Mouse (Mus musculus) lung, embryonic 14.5 days (tissue): Measurements from ENCODE around the gene Tcl1b2. TPM values are rescaled to one million over a fixed set of nuclear protein-coding genes. Genes with fewer than 3 reads are reported as not detected.
A peak's percentile ranks its signal among the peaks of the same experiment; 100 is the strongest.
"Not testable (repeated sequence)": the region's sequence is repeated elsewhere in the genome, so short reads cannot be mapped to it uniquely, and the experiment has no call there.

Source experiments
- ATAC-seq: fragments of 200-750 bp; cut with Nextera tagmentation; 2 replicates; pipeline ENCODE4 v1.8.0; 2017; ENCODE audit warnings: mild to moderate bottlenecking, moderate TSS enrichment, moderate library complexity; ENCODE audit not compliant: insufficient read depth
- DNase-seq: peaks from one replicate; pipeline ENCODE4 v3.0.0-alpha.2; 2015
- H3K27ac ChIP-seq: fragments of 300-500 bp; sonication (generic); 2 replicates; pipeline ENCODE4 v1.5.1; 2014; ENCODE audit warnings: low read depth, mild to moderate bottlenecking, moderate library complexity
- H3K27me3 ChIP-seq: fragments of 300-500 bp; sonication (generic); 2 replicates; pipeline ENCODE4 v1.6.1; 2014; ENCODE audit warnings: low read length, control low read depth; ENCODE audit not compliant: insufficient read depth
- H3K36me3 ChIP-seq: fragments of 300-500 bp; sonication (generic); 2 replicates; pipeline ENCODE4 v1.6.1; 2014; ENCODE audit warnings: control low read depth; ENCODE audit not compliant: insufficient read depth
- H3K4me1 ChIP-seq: fragments of 300-500 bp; sonication (generic); 2 replicates; pipeline ENCODE4 v1.6.1; 2014; ENCODE audit warnings: antibody characterized with exemption, control low read depth; ENCODE audit not compliant: insufficient read depth
- H3K4me2 ChIP-seq: fragments of 300-500 bp; sonication (generic); 2 replicates; pipeline ENCODE4 v1.6.1; 2014; ENCODE audit warnings: mild to moderate bottlenecking
- H3K4me3 ChIP-seq: fragments of 300-500 bp; sonication (generic); 2 replicates; pipeline ENCODE4 v1.5.1; 2014; ENCODE audit warnings: low read depth, low read length
- H3K9ac ChIP-seq: fragments of 300-500 bp; sonication (generic); 2 replicates; pipeline ENCODE4 v1.6.1; 2014
- H3K9me3 ChIP-seq: fragments of 300-500 bp; sonication (generic); 2 replicates; pipeline ENCODE4 v1.6.1; 2016; ENCODE audit warnings: low read depth, low read length, control low read depth
- CTCF ChIP-seq: IDR thresholded peaks from 2 replicates; pipeline ENCODE4 v1.5.1; 2016; ENCODE audit warnings: antibody characterized with exemption, low read depth
- WGBS: fragments of 180-500 bp; shearing (Covaris S2); extraction: QIAGEN DNeasy Blood & Tissue Kit; methylation state at CpG from one replicate; pipeline ENCODE4 v1.1.7; 2014; 5-methylcytosine and 5-hydroxymethylcytosine counted together
- polyA plus RNA-seq: library from polyadenylated mRNA; unstranded; fragments of >200 nt; fragmentation: Nextera tagmentation; extraction: Ambion mirVana; gene quantifications from 2 replicates; pipeline ENCODE4 v1.2.1, GENCODE M21; 2014

Tcl1b2 gene
- polyA plus RNA-seq, 1 experiment from 2014 or later, result not detected

- TF ChIP-seq CTCF, result peak; percentile 54
- not testable (repeated sequence) for H3K27ac ChIP-seq, H3K4me1 ChIP-seq, H3K27me3 ChIP-seq, DNase-seq, H3K9ac ChIP-seq, H3K36me3 ChIP-seq, ATAC-seq, H3K4me2 ChIP-seq, H3K9me3 ChIP-seq, H3K4me3 ChIP-seq
- WGBS, result 32% methylated on average over 2 of the region's 2 CpGs
Observed at GRCm38 (mm10) chr12:105188980-105189379, 43.2 kb downstream of the Tcl1b2 start.

- H3K4me2 ChIP-seq, H3K4me3 ChIP-seq, H3K27me3 ChIP-seq, ATAC-seq, H3K4me1 ChIP-seq, DNase-seq, H3K9ac ChIP-seq, H3K27ac ChIP-seq, H3K9me3 ChIP-seq, H3K36me3 ChIP-seq: not testable (repeated sequence)
- WGBS, result 89% methylated on average over 6 of the region's 6 CpGs
Observed at GRCm38 (mm10) chr12:105190743-105191142, 44.9 kb downstream of the Tcl1b2 start, which contains the start of gene Tcl1b3. Gene Tcl1b3 (plus strand): TSS chr12:105191043.

- not testable (repeated sequence) for DNase-seq, H3K4me1 ChIP-seq, ATAC-seq, H3K9me3 ChIP-seq, H3K36me3 ChIP-seq, H3K4me2 ChIP-seq, H3K27me3 ChIP-seq, H3K27ac ChIP-seq, H3K4me3 ChIP-seq, H3K9ac ChIP-seq
- 63% methylated on average over 7 of the region's 7 CpGs for WGBS
Observed at GRCm38 (mm10) chr12:105199684-105200497, 54.1 kb downstream of the Tcl1b2 start.

- H3K36me3 ChIP-seq, H3K9me3 ChIP-seq, H3K27me3 ChIP-seq, ATAC-seq, H3K4me3 ChIP-seq, H3K4me1 ChIP-seq, H3K27ac ChIP-seq, DNase-seq, H3K4me2 ChIP-seq, H3K9ac ChIP-seq: not testable (repeated sequence)
- 70% methylated on average over 1 of the region's 1 CpGs for WGBS
Observed at GRCm38 (mm10) chr12:105201657-105202056, 55.8 kb downstream of the Tcl1b2 start, which contains the start of gene Tcl1b4. Gene Tcl1b4 (plus strand): TSS chr12:105201957.

Other genes with a start within 250 kb of the Tcl1b2 start
- 0.29 and 0.39 TPM in 2 replicates for gene Syne3, start 136.2 kb upstream of the Tcl1b2 start, polyA plus RNA-seq
- 177 and 186 TPM in 2 replicates for gene Glrx5, start 113.3 kb upstream of the Tcl1b2 start, polyA plus RNA-seq
- not detected in 2 replicates for gene Tcl1b1, start 13.7 kb downstream of the Tcl1b2 start, polyA plus RNA-seq
- not detected in 2 replicates for gene Tcl1b5, start 30.3 kb downstream of the Tcl1b2 start, polyA plus RNA-seq
- not detected in 2 replicates for gene Tcl1b3, start 45.0 kb downstream of the Tcl1b2 start, polyA plus RNA-seq
- not detected in 2 replicates for gene Tcl1b4, start 55.9 kb downstream of the Tcl1b2 start, polyA plus RNA-seq
- gene Tcl1, start 76.8 kb downstream of the Tcl1b2 start, polyA plus RNA-seq, result not detected in 2 replicates
- gene Tunar, start 187.9 kb downstream of the Tcl1b2 start, polyA plus RNA-seq, result 0.19 and 0.21 TPM in 2 replicates